In genomic region chr11:78247727-78248140, GRCm38 (mm10) we compare ENCODE assay signal across 10 mouse cellular contexts. TPM values are rescaled to one million over a fixed set of nuclear protein-coding genes. Genes with fewer than 3 reads are reported as not detected.
DNase-seq lines count a peak whose midpoint lies in the region; ATAC-seq and TF ChIP-seq lines count a peak whose summit lies in the region.
"Had no signal": no experiment of that assay in that cellular context is flagged by ENCODE, and none has a peak within 500 bp of the region (broad histone marks: within the 10 kb centered on the region; RNA-seq: fewer than 3 reads in every experiment).

No protein-coding gene starts in this region.

- no peak overlapping the region for H3K9ac ChIP-seq in forebrain, embryonic 12.5 days
- H3K9ac ChIP-seq in forebrain, postnatal 0 days: no peak overlapping the region
- peak overlapping the region; percentile 18; the same call in 1 of the 2 replicates for H3K9ac ChIP-seq in liver, embryonic 14.5 days (replicated peaks)

- peaks cover 38% of the 10 kb centered on the region for H3K4me1 ChIP-seq in forebrain, embryonic 12.5 days
- H3K4me1 ChIP-seq in forebrain, postnatal 0 days (ENCODE audit: insufficient read depth): peaks cover 25% of the 10 kb centered on the region
- peaks cover 15 to 17% of the 10 kb centered on the region in 2 experiments for H3K4me1 ChIP-seq in liver, embryonic 14.5 days (replicated peaks; ENCODE audit: control insufficient read depth in 2 of 2, insufficient read depth in 2 of 2, low read length in 1 of 2)

- TF ChIP-seq EP300 in liver, embryonic 14.5 days (IDR thresholded peaks at IDR 0.05; ENCODE audit: low read depth): no peak

- H3K9me3 ChIP-seq in forebrain, embryonic 12.5 days: no peaks in the 10 kb centered on the region
- H3K9me3 ChIP-seq in forebrain, postnatal 0 days (ENCODE audit: low read length): no peaks in the 10 kb centered on the region
- H3K9me3 ChIP-seq in liver, embryonic 14.5 days (ENCODE audit: control insufficient read depth, low read length): no peaks in the 10 kb centered on the region

- peaks cover 26% of the 10 kb centered on the region for H3K36me3 ChIP-seq in forebrain, embryonic 12.5 days (replicated peaks)
- peaks cover 23% of the 10 kb centered on the region for H3K36me3 ChIP-seq in forebrain, postnatal 0 days (ENCODE audit: insufficient read depth)
- no peaks in the 10 kb centered on the region; the same call in none of the 2 replicates for H3K36me3 ChIP-seq in liver, embryonic 14.5 days (replicated peaks; ENCODE audit: control insufficient read depth, insufficient read depth, low read depth)

- 64% methylated on average over 4 of the region's 4 CpGs for WGBS in forebrain, embryonic 12.5 days
- 60% methylated on average over 4 of the region's 4 CpGs for WGBS in forebrain, postnatal 0 days
- 50% methylated on average over 4 of the region's 4 CpGs for WGBS in liver, embryonic 14.5 days (ENCODE audit: insufficient replicate concordance)

- no peak for TF ChIP-seq CTCF in forebrain, postnatal 0 days (IDR thresholded peaks at IDR 0.05; ENCODE audit: low read depth)
- no peak for TF ChIP-seq CTCF in liver, embryonic 14.5 days (IDR thresholded peaks at IDR 0.05; ENCODE audit: low read depth)

- H3K4me3 ChIP-seq in forebrain, embryonic 12.5 days (replicated peaks): no peak overlapping the region
- H3K4me3 ChIP-seq in forebrain, postnatal 0 days (ENCODE audit: low read depth, low read length): no peak overlapping the region
- peak overlapping the region; percentile 27 to 37 for H3K4me3 ChIP-seq in liver, embryonic 14.5 days (ENCODE audit: insufficient read depth in 1 of 2, low read depth in 2 of 2, low read length in 2 of 2)

- DNase-seq in forebrain, postnatal 0 days: no peak
- DNase-seq in 3134 (ENCODE audit: extremely low read depth, insufficient read length, low spot score): peak; percentile 19
- peak; percentile 22 for DNase-seq in c-Kit-negative CD71-positive TER-119-positive erythroid progenitor cells, embryonic 14.5 days (ENCODE audit: low read depth, low spot score)
- DNase-seq in liver, embryonic 14.5 days (ENCODE audit: low read depth in 3 of 3, low spot score in 3 of 3): peak in 2 of 3 experiments; percentile 39 to 48
- no peak for DNase-seq in left cerebral cortex, adult 11 months (ENCODE audit: low spot score)
- no peak for DNase-seq in thymus, adult 18-20 months
- no peak for DNase-seq in right cerebral cortex, postnatal 14 days
- DNase-seq: cerebellum, adult 18-20 months had no signal

- H3K27ac ChIP-seq in forebrain, embryonic 12.5 days: no peak overlapping the region
- no peak overlapping the region for H3K27ac ChIP-seq in forebrain, postnatal 0 days (ENCODE audit: low read depth, low read length)
- H3K27ac ChIP-seq in liver, embryonic 14.5 days: no peak overlapping the region

- peak overlapping the region; percentile 31; the same call in 1 of the 2 replicates for H3K4me2 ChIP-seq in forebrain, embryonic 12.5 days
- H3K4me2 ChIP-seq in forebrain, postnatal 0 days (ENCODE audit: low read depth): no peak overlapping the region
- H3K4me2 ChIP-seq in liver, embryonic 14.5 days (ENCODE audit: low read depth): peak overlapping the region; percentile 86

- ATAC-seq in forebrain, embryonic 12.5 days (ENCODE audit: low FRiP score): no peak
- ATAC-seq in forebrain, postnatal 0 days: no peak
- no peak for ATAC-seq in liver, embryonic 14.5 days (ENCODE audit: insufficient read depth)
- ATAC-seq: inflammation-experienced regulatory T-cells, adult 6 months had no signal

- no peaks in the 10 kb centered on the region for H3K27me3 ChIP-seq in forebrain, embryonic 12.5 days
- no peaks in the 10 kb centered on the region for H3K27me3 ChIP-seq in forebrain, postnatal 0 days (ENCODE audit: insufficient read depth, low read length)
- H3K27me3 ChIP-seq in liver, embryonic 14.5 days (ENCODE audit: control insufficient read depth, insufficient read depth, low read length): no peaks in the 10 kb centered on the region

RNA-seq across cellular contexts. Expression of gene Supt6, which starts 1.9 kb away (rescaled TPM):
- 38.9 and 43.2 TPM in 2 replicates for polyA plus RNA-seq in forebrain, embryonic 12.5 days (2016; fragmentation: Nextera tagmentation; extraction: Ambion mirVana)
- 31.8 and 44.1 TPM in 2 replicates for total RNA-seq in forebrain, postnatal 0 days (2014; rRNA removed)
- 15.9 and 21.6 TPM in 2 replicates for polyA plus RNA-seq in forebrain, postnatal 0 days (2015; fragmentation: Nextera tagmentation; extraction: Ambion mirVana)
- polyA plus RNA-seq in liver, embryonic 14.5 days (2012; rRNA removed): 7.4 and 8.4 TPM in 2 replicates
- polyA plus RNA-seq in liver, embryonic 14.5 days (2014; fragmentation: Nextera tagmentation; extraction: Ambion mirVana): 7.4 and 7.8 TPM in 2 replicates

RNA-seq across cellular contexts. Expression of gene Sdf2, which starts 2.2 kb away (rescaled TPM):
- polyA plus RNA-seq in forebrain, embryonic 12.5 days (2016; fragmentation: Nextera tagmentation; extraction: Ambion mirVana): 45.1 and 48.3 TPM in 2 replicates
- 76.2 and 76.4 TPM in 2 replicates for total RNA-seq in forebrain, postnatal 0 days (2014; rRNA removed)
- 92.1 and 92.8 TPM in 2 replicates for polyA plus RNA-seq in forebrain, postnatal 0 days (2015; fragmentation: Nextera tagmentation; extraction: Ambion mirVana)
- polyA plus RNA-seq in liver, embryonic 14.5 days (2012; rRNA removed): 31.6 and 34.3 TPM in 2 replicates
- polyA plus RNA-seq in liver, embryonic 14.5 days (2014; fragmentation: Nextera tagmentation; extraction: Ambion mirVana): 30.7 and 30.8 TPM in 2 replicates

RNA-seq across cellular contexts. Expression of gene 2610507B11Rik, which starts 13.8 kb away (rescaled TPM):
- polyA plus RNA-seq in forebrain, embryonic 12.5 days (2016; fragmentation: Nextera tagmentation; extraction: Ambion mirVana): 79.8 and 93.9 TPM in 2 replicates
- 58.6 and 70.2 TPM in 2 replicates for total RNA-seq in forebrain, postnatal 0 days (2014; rRNA removed)
- 34.6 and 49.4 TPM in 2 replicates for polyA plus RNA-seq in forebrain, postnatal 0 days (2015; fragmentation: Nextera tagmentation; extraction: Ambion mirVana)
- 17.3 and 20.5 TPM in 2 replicates for polyA plus RNA-seq in liver, embryonic 14.5 days (2012; rRNA removed)
- polyA plus RNA-seq in liver, embryonic 14.5 days (2014; fragmentation: Nextera tagmentation; extraction: Ambion mirVana): 26.5 and 32.8 TPM in 2 replicates

RNA-seq across cellular contexts. Expression of gene BC030499, which starts 42.9 kb away (rescaled TPM):
- 0.41 and 0.52 TPM in 2 replicates for polyA plus RNA-seq in forebrain, embryonic 12.5 days (2016; fragmentation: Nextera tagmentation; extraction: Ambion mirVana)
- total RNA-seq in forebrain, postnatal 0 days (2014; rRNA removed): 0.38 and 0.62 TPM in 2 replicates
- not detected in 2 replicates for polyA plus RNA-seq in forebrain, postnatal 0 days (2015; fragmentation: Nextera tagmentation; extraction: Ambion mirVana)
- polyA plus RNA-seq in liver, embryonic 14.5 days (2012; rRNA removed): 0.17 and 0.25 TPM in 2 replicates
- 0.06 TPM in 1 of 2 replicates, not detected in the other for polyA plus RNA-seq in liver, embryonic 14.5 days (2014; fragmentation: Nextera tagmentation; extraction: Ambion mirVana)

RNA-seq across cellular contexts. Expression of gene Spag5, which starts 53.6 kb away (rescaled TPM):
- 63.0 and 64.7 TPM in 2 replicates for polyA plus RNA-seq in forebrain, embryonic 12.5 days (2016; fragmentation: Nextera tagmentation; extraction: Ambion mirVana)
- 5.7 and 6.5 TPM in 2 replicates for total RNA-seq in forebrain, postnatal 0 days (2014; rRNA removed)
- 3.5 and 4.8 TPM in 2 replicates for polyA plus RNA-seq in forebrain, postnatal 0 days (2015; fragmentation: Nextera tagmentation; extraction: Ambion mirVana)
- polyA plus RNA-seq in liver, embryonic 14.5 days (2012; rRNA removed): 27.8 and 39.7 TPM in 2 replicates
- polyA plus RNA-seq in liver, embryonic 14.5 days (2014; fragmentation: Nextera tagmentation; extraction: Ambion mirVana): 27.6 and 31.5 TPM in 2 replicates

Comparison
In these comparisons a context has a peak if more than half of its experiments do, and no peak if none do; other contexts are left out.
1. H3K4me3 ChIP-seq: peak in liver, embryonic 14.5 days (2 of 2); none in forebrain, embryonic 12.5 days (single experiment) and forebrain, postnatal 0 days (single experiment).
2. DNase-seq: peak in 3134 (single experiment), c-Kit-negative CD71-positive TER-119-positive erythroid progenitor cells, embryonic 14.5 days (single experiment) and liver, embryonic 14.5 days (2 of 3); none in forebrain, postnatal 0 days (single experiment), left cerebral cortex, adult 11 months (single experiment), thymus, adult 18-20 months (0 of 2) and right cerebral cortex, postnatal 14 days (single experiment).